Mouse (Mus musculus) limb, embryonic 15.5 days (tissue): ENCODE data around the gene Prkca. TPM values are rescaled to one million over a fixed set of nuclear protein-coding genes. Genes with fewer than 3 reads are reported as not detected.
A peak's percentile ranks its signal among the peaks of the same experiment; 100 is the strongest.

Source experiments
- ATAC-seq: fragments of 200-750 bp; cut with Nextera tagmentation; 2 replicates; pipeline ENCODE4 v1.8.0; 2017; ENCODE audit warnings: low read depth, moderate TSS enrichment; ENCODE audit not compliant: insufficient number of reproducible peaks, low FRiP score, low TSS enrichment
- H3K27ac ChIP-seq: fragments of 300-500 bp; sonication (generic); 2 replicates; pipeline ENCODE4 v1.5.1; 2015; ENCODE audit warnings: moderate library complexity, mild to moderate bottlenecking, inconsistent platforms
- H3K27me3 ChIP-seq: fragments of 300-500 bp; sonication (generic); 2 replicates; pipeline ENCODE4 v1.6.1; 2015; ENCODE audit warnings: inconsistent platforms
- H3K36me3 ChIP-seq: fragments of 300-500 bp; sonication (generic); 2 replicates; pipeline ENCODE4 v1.6.1; 2015; ENCODE audit warnings: inconsistent platforms
- H3K4me1 ChIP-seq: fragments of 300-500 bp; sonication (generic); 2 replicates; pipeline ENCODE4 v1.6.1; 2015; ENCODE audit warnings: inconsistent platforms
- H3K4me2 ChIP-seq: fragments of 300-500 bp; sonication (generic); 2 replicates; pipeline ENCODE4 v1.6.1; 2015; ENCODE audit warnings: mild to moderate bottlenecking, inconsistent platforms
- H3K4me3 ChIP-seq: fragments of 300-500 bp; sonication (generic); 2 replicates; pipeline ENCODE4 v1.5.1; 2015; ENCODE audit warnings: mild to moderate bottlenecking, inconsistent platforms
- H3K9ac ChIP-seq: fragments of 300-500 bp; sonication (generic); 2 replicates; pipeline ENCODE4 v1.6.1; 2015; ENCODE audit warnings: inconsistent platforms
- H3K9me3 ChIP-seq: fragments of 300-500 bp; sonication (generic); 2 replicates; pipeline ENCODE4 v1.6.1; 2016; ENCODE audit warnings: inconsistent platforms
- WGBS: fragments of 180-500 bp; shearing (Covaris S2); methylation state at CpG from one replicate; pipeline ENCODE4 v1.1.7; 2015; 5-methylcytosine and 5-hydroxymethylcytosine counted together
- polyA plus RNA-seq: library from polyadenylated mRNA; unstranded; fragments of >200 nt; fragmentation: Nextera tagmentation; extraction: Ambion mirVana; gene quantifications from 2 replicates; pipeline ENCODE4 v1.2.1, GENCODE M21; 2015

Prkca gene
- polyA plus RNA-seq, 1 experiment from 2014 or later: 8.3 TPM

DNA sequence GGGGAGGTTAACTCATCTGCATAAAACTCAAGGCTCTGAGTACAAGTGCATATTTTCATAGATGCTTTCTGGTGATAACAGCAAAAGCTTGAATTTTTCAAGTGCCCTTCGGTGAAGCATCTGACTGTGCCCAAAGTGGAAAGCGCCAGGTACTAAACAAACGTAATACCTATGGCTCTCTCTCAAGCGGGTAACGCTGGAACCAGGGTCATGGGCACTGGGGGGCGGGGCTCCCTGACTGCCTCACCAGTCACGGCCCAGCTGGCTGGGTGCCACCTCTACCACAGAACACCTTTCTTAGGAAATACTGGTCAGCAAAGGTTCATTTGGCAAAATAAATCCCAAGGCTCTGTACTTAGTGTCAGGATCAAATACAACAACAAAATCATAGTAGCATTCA lies 203.7 kb downstream of the Prkca start:
- Histone ChIP-seq H3K27ac (no peak overlapping the region), H3K9me3 (no peaks in the 10 kb centered on the region), H3K9ac (no peak overlapping the region), H3K36me3 (no peaks in the 10 kb centered on the region), H3K4me3 (no peak overlapping the region), H3K27me3 (no peaks in the 10 kb centered on the region), H3K4me2 (no peak overlapping the region), H3K4me1 (peaks cover 9% of the 10 kb centered on the region)
- no peak for ATAC-seq
- 65% methylated on average over 7 of the region's 7 CpGs for WGBS

GRCm38 (mm10) chr11:108136341-108136740 lies 207.4 kb downstream of the Prkca start:
- Histone ChIP-seq H3K27me3 (no peaks in the 10 kb centered on the region), H3K36me3 (no peaks in the 10 kb centered on the region), H3K4me2 (no peak overlapping the region), H3K9me3 (no peaks in the 10 kb centered on the region), H3K9ac (no peak overlapping the region), H3K4me3 (no peak overlapping the region), H3K4me1 (peaks cover 9% of the 10 kb centered on the region), H3K27ac (no peak overlapping the region)
- ATAC-seq: no peak
- WGBS: 64% methylated on average over 3 of the region's 3 CpGs

GRCm38 (mm10) chr11:108135407-108136159 lies 208.1 kb downstream of the Prkca start:
- Histone ChIP-seq H3K9ac (no peak overlapping the region), H3K36me3 (no peaks in the 10 kb centered on the region), H3K4me2 (no peak overlapping the region), H3K27ac (peak overlapping the region; percentile 60), H3K27me3 (no peaks in the 10 kb centered on the region), H3K9me3 (no peaks in the 10 kb centered on the region), H3K4me3 (no peak overlapping the region), H3K4me1 (peaks cover 9% of the 10 kb centered on the region)
- ATAC-seq: no peak
- 27% methylated on average over 4 of the region's 4 CpGs for WGBS

- no peaks in the 10 kb centered on the region for H3K36me3 ChIP-seq
- H3K27ac ChIP-seq: no peak overlapping the region
- H3K9me3 ChIP-seq: no peaks in the 10 kb centered on the region
- H3K4me2 ChIP-seq: no peak overlapping the region
- H3K4me3 ChIP-seq: no peak overlapping the region
- 33% methylated on average over 5 of the region's 5 CpGs for WGBS
- no peak overlapping the region for H3K9ac ChIP-seq
- ATAC-seq: no peak
- H3K4me1 ChIP-seq: peaks cover 6% of the 10 kb centered on the region; the same call in 1 of the 2 replicates
- no peaks in the 10 kb centered on the region for H3K27me3 ChIP-seq
Measured at GRCm38 (mm10) chr11:108128593-108128992, 215.1 kb downstream of the Prkca start.

GRCm38 (mm10) chr11:108127908-108128307 lies 215.8 kb downstream of the Prkca start:
- ATAC-seq: no peak
- no peak overlapping the region for H3K9ac ChIP-seq
- H3K9me3 ChIP-seq: no peaks in the 10 kb centered on the region
- no peaks in the 10 kb centered on the region for H3K36me3 ChIP-seq
- H3K4me3 ChIP-seq: no peak overlapping the region
- no peak overlapping the region for H3K4me2 ChIP-seq
- H3K27me3 ChIP-seq: no peaks in the 10 kb centered on the region
- 80% methylated on average over 5 of the region's 5 CpGs for whole genome bisulfite sequencing
- peaks cover 9% of the 10 kb centered on the region; the same call in 1 of the 2 replicates for H3K4me1 ChIP-seq
- no peak overlapping the region for H3K27ac ChIP-seq

DNA sequence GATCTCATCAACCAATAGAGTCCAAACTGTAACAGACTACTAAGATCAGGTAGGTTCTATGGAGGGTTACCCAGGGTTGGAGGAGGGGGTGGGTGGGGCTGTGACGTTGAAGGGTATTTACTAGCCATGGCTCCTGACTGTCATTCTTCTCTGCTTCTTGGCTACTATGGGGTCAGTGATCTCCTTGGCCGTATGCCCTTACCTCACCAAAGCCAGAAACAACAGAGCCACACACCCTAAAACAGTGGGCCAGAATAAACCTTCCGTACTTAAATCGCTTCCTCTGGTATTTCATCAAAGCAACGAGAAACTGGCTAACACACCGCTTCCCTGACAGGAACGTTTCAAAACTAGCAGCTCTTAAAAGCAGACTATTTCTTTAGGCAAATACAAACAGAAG lies 221.2 kb downstream of the Prkca start:
- Histone ChIP-seq H3K36me3 (no peaks in the 10 kb centered on the region), H3K9me3 (no peaks in the 10 kb centered on the region), H3K9ac (no peak overlapping the region), H3K4me1 (peaks cover 13% of the 10 kb centered on the region; the same call in 1 of the 2 replicates), H3K27ac (no peak overlapping the region), H3K27me3 (no peaks in the 10 kb centered on the region), H3K4me3 (no peak overlapping the region), H3K4me2 (no peak overlapping the region)
- 41% methylated on average over 7 of the region's 7 CpGs for WGBS
- ATAC-seq: no peak

GRCm38 (mm10) chr11:108120708-108121107 lies 223.0 kb downstream of the Prkca start:
- H3K9ac ChIP-seq: no peak overlapping the region
- H3K36me3 ChIP-seq: no peaks in the 10 kb centered on the region
- H3K27ac ChIP-seq: no peak overlapping the region
- WGBS: 66% methylated on average over 5 of the region's 5 CpGs
- H3K4me2 ChIP-seq: no peak overlapping the region
- no peaks in the 10 kb centered on the region for H3K27me3 ChIP-seq
- H3K9me3 ChIP-seq: no peaks in the 10 kb centered on the region
- ATAC-seq: no peak
- peaks cover 9% of the 10 kb centered on the region; the same call in 1 of the 2 replicates for H3K4me1 ChIP-seq
- no peak overlapping the region for H3K4me3 ChIP-seq

DNA sequence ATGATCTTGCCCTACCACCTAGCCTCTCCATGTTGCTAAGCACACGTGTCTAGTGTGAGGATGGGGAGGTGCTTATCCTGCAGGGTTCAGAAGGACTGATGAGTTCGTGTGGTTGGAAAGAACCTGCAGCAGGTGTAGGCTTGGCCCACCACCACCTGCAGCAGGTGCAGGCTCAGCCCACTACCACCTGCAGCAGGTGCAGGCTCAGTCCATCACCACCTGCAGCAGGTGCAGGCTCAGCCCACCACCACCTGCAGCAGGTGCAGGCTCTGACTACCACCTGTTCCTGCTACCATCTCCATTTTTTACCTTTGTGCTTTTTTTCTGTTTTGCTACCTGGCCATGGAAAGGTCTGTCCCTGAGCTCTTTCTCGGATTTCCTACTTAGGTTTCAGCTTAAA lies 223.9 kb downstream of the Prkca start:
- WGBS: 75% methylated on average over 3 of the region's 3 CpGs
- Histone ChIP-seq H3K27ac (no peak overlapping the region), H3K4me3 (no peak overlapping the region), H3K4me1 (peaks cover 7% of the 10 kb centered on the region; the same call in 1 of the 2 replicates), H3K4me2 (no peak overlapping the region), H3K9ac (no peak overlapping the region), H3K9me3 (no peaks in the 10 kb centered on the region), H3K36me3 (no peaks in the 10 kb centered on the region), H3K27me3 (no peaks in the 10 kb centered on the region)
- ATAC-seq: no peak

DNA sequence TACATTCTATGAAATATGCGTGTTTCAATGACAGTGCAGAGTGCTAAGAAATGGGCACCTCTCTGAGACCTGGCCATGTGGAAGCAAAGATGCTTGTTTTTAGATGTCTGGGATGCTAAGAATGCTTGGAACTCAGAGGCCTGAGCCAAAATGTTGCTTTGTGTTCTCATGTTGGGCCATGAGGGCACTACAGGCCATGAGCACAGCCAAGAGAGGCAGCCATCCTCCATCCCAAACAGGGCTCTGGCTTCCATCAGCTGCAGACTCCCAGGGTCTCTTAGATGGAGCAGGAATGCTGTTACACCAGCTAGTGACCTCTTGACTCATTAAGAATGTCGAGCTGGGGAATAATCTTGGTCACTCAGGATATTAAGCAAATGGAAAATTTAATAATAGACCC lies 224.9 kb downstream of the Prkca start:
- ATAC-seq: no peak
- H3K27ac ChIP-seq: no peak overlapping the region
- no peak overlapping the region for H3K4me2 ChIP-seq
- WGBS: 78% methylated on average over 2 of the region's 2 CpGs
- no peaks in the 10 kb centered on the region for H3K36me3 ChIP-seq
- no peaks in the 10 kb centered on the region for H3K9me3 ChIP-seq
- no peak overlapping the region for H3K4me3 ChIP-seq
- peaks cover 7% of the 10 kb centered on the region; the same call in 1 of the 2 replicates for H3K4me1 ChIP-seq
- no peak overlapping the region for H3K9ac ChIP-seq
- no peaks in the 10 kb centered on the region for H3K27me3 ChIP-seq

GRCm38 (mm10) chr11:108118221-108118620 lies 225.5 kb downstream of the Prkca start:
- no peaks in the 10 kb centered on the region for H3K36me3 ChIP-seq
- H3K27ac ChIP-seq: no peak overlapping the region
- WGBS: 92% methylated on average over 5 of the region's 5 CpGs
- no peak overlapping the region for H3K9ac ChIP-seq
- H3K4me2 ChIP-seq: no peak overlapping the region
- no peaks in the 10 kb centered on the region for H3K27me3 ChIP-seq
- H3K9me3 ChIP-seq: no peaks in the 10 kb centered on the region
- H3K4me3 ChIP-seq: no peak overlapping the region
- no peak for ATAC-seq
- H3K4me1 ChIP-seq: peaks cover 4% of the 10 kb centered on the region; the same call in 1 of the 2 replicates

GRCm38 (mm10) chr11:108117360-108118050 lies 226.2 kb downstream of the Prkca start:
- Histone ChIP-seq H3K4me2 (no peak overlapping the region), H3K9ac (no peak overlapping the region), H3K9me3 (no peaks in the 10 kb centered on the region), H3K4me3 (no peak overlapping the region), H3K27me3 (no peaks in the 10 kb centered on the region), H3K4me1 (peaks cover 2% of the 10 kb centered on the region; the same call in 1 of the 2 replicates), H3K27ac (no peak overlapping the region), H3K36me3 (no peaks in the 10 kb centered on the region)
- 78% methylated on average over 10 of the region's 10 CpGs for WGBS
- no peak for ATAC-seq

- H3K4me2 ChIP-seq: no peak overlapping the region
- no peaks in the 10 kb centered on the region for H3K9me3 ChIP-seq
- WGBS: 90% methylated on average over 3 of the region's 3 CpGs
- no peak overlapping the region for H3K27ac ChIP-seq
- no peak overlapping the region for H3K4me3 ChIP-seq
- no peaks in the 10 kb centered on the region for H3K27me3 ChIP-seq
- H3K9ac ChIP-seq: no peak overlapping the region
- H3K36me3 ChIP-seq: no peaks in the 10 kb centered on the region
- ATAC-seq: no peak
- H3K4me1 ChIP-seq: no peaks in the 10 kb centered on the region
Measured at GRCm38 (mm10) chr11:108114091-108114490, 229.6 kb downstream of the Prkca start.
